Mouse (Mus musculus) layer of hippocampus, adult 11-12 months (tissue): ENCODE measurements around the gene Fam102b.

ENCODE experiments used
- DNase-seq: peaks from one replicate; pipeline ENCODE4 v3.0.0; 2022; ENCODE audit warnings: low spot score

The Fam102b gene

GRCm38 (mm10) chr3:109010489-109011260 lies 16.7 kb downstream of the Fam102b start:
- peak; percentile 28 for DNase-seq

GRCm38 (mm10) chr3:109008180-109008579 lies 19.2 kb downstream of the Fam102b start:
- no peak for DNase-seq

DNA sequence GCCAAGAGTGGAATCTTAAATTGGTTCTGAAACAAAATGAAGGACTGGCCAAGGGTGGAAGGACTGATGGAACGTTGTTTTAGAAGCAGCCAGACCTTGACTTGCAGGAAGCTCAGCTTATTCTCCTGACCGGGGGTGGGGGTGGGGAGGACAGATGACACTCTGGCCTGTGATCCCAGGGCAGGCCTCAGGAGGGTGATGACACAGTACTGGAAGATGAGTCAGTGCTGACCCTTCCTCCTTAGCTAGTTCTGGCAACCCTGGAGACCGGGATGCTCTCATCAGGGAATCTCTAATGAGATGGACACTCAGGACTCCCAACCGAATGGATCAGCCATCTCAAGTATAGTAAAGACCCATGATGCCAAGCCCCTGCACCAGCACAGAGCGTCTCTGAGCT lies 21.6 kb downstream of the Fam102b start:
- no peak for DNase-seq

GRCm38 (mm10) chr3:108999173-108999572 lies 28.2 kb downstream of the Fam102b start:
- DNase-seq = no peak

DNA sequence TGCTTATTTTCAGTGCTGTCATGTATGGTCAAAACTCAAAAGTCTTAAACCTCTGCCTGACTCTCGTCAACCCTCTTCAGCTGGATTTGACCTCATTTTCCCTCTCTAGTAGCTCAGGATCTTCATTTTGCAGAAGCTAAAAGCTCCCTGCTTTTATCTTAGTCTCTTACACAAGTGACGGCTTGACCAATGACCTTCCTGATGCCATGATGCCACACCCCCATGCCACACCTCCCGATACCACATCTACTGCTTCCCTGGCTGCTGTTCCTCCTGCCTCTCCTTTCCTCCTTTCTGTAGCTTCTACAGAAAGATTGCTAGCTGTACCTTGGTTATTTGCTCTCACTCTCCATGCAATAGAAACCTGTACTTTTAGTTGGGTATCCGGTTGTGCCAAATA lies 29.6 kb downstream of the Fam102b start:
- no peak for DNase-seq

- DNase-seq = no peak
Observed at GRCm38 (mm10) chr3:108997284-108997683, 30.1 kb downstream of the Fam102b start.

GRCm38 (mm10) chr3:108995379-108995778 lies 32.0 kb downstream of the Fam102b start:
- no peak for DNase-seq

- no peak for DNase-seq
Observed at GRCm38 (mm10) chr3:108994477-108994876, 32.9 kb downstream of the Fam102b start.

GRCm38 (mm10) chr3:108989971-108990548 lies 37.3 kb downstream of the Fam102b start:
- DNase-seq = no peak

GRCm38 (mm10) chr3:108987009-108987659 lies 40.3 kb downstream of the Fam102b start:
- no peak for DNase-seq

- DNase-seq = no peak
Observed at GRCm38 (mm10) chr3:108986534-108986933, 40.9 kb downstream of the Fam102b start.

- DNase-seq = no peak
Observed at GRCm38 (mm10) chr3:108983989-108984388, 43.4 kb downstream of the Fam102b start.

DNA sequence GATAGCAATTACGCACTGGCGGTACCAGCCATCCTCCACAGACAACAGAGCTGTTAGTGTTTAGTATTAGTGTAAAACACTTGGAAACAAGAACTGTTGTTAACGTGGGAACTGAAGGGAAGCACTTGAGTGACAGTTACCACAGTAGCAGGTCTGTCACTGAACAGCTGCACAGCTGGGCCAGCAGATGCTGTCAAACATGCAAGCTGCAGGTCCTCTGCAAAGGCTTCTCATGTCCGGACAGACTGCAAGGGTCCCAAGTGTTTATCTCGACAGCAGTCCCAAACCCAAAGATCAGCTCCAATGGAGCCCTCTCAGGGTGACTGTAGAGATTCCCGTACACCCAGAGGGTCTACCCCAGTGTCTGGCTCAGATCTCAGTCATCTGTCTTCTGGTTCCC lies 45.5 kb downstream of the Fam102b start:
- DNase-seq = no peak

GRCm38 (mm10) chr3:108977340-108978030 lies 49.9 kb downstream of the Fam102b start:
- no peak for DNase-seq

DNA sequence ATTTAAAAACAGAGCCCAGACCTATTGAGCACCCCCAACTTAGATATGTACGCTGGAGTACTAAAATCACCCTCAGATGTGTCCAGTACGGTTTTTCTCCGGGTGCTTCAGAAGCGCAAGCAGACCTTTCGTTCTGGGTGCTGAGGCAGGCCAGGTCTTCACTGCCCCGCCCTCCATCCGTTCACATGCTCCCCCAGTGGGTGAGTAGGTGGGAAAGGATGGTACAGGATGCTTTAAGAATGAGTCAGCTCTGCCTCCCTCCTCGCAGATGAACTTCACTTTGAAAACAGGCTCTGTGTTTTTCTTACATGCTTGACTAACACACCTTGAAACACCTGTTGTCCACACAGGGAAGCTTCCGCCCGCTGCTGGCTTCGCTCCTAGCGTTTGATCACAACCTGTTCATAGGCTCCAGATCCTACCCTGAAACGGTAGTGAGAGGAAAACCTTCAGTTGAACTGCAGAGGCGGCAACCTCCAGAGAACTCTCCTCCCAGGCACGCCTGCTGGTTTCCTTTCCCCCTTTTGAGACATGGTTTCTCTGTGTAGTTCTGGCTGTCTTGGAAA lies 52.4 kb downstream of the Fam102b start:
- DNase-seq = no peak

- no peak for DNase-seq
Observed at GRCm38 (mm10) chr3:108973980-108974660, 53.3 kb downstream of the Fam102b start.

- no peak for DNase-seq
Observed at GRCm38 (mm10) chr3:108966051-108966450, 61.4 kb downstream of the Fam102b start.

DNA sequence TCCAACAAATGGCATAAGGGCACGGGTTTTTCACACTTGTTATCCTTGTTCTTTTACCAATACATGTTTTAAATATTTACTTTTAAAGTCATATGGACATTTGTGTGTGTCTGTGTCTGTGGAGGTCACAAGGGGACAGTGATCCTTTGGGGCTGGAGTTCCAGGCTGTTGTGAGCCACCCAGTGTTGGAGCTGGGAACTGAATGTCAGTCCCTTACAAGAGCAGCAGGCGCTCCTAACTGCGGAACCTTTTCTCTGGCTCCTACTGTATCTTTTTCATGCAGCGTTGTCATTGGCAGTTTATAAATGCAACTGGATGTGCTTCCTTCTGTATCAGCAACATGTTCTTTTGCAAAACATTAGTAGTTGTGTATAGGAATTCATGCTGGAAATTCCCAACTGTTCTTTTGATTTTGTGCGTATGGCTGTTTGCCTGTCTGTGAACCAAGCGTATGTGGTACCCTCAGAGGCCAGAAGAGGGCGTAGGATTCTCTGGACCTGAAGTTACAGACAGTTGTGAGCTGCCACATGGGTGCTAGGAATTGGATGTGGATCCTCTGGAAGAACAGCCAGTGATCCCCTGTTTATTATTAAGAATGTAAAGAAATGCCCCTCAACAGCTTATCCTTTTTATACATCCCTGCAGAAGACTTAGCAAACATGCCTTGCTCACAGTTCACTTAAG lies 62.9 kb downstream of the Fam102b start:
- DNase-seq = no peak

- no peak for DNase-seq
Observed at GRCm38 (mm10) chr3:108963776-108964175, 63.6 kb downstream of the Fam102b start.

DNA sequence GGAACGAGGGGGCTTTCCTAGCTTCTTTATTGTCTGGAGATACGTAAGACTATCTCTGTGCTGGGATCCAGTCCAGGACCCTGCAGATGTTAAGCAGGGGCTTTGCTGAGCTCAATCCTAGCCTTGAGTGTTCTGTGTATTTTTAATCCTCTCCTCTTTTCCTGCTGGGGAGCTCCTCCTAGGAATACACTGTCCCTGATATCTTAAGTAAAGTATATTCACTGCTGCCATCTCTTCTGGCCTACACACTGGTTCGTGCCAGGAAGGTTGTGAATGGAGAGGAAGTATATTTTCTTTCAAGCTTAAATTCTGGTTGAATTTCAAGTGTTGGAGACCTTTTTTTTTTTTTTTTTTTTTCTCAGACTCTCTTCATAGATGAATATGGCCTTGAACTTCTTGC lies 64.1 kb downstream of the Fam102b start:
- no peak for DNase-seq

DNA sequence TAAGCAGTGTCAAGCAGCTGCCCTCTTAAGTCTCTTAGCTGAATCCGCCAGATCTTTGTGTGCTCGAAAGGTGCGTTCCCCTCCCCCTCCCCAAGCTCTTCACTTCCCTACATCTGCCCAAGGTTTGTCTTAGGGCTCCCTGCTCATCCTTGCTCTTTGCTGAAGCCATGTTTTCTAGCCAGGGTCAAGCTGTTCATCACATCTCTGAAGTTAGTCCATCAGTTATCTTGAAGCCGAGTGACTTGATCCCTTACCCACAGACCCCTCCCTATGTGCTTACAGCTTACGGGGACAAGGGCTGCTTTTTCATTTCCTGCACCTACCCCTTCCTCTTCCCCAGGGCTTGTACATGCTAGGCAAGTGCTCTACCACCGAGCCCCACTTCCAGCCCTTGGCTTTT lies 65.8 kb downstream of the Fam102b start:
- no peak for DNase-seq
